Mouse (Mus musculus): ENCODE measurements around the gene Retn. TPM values are rescaled to one million over a fixed set of nuclear protein-coding genes. Genes with fewer than 3 reads are reported as not detected.

Retn gene
- 0.41 and 0.68 TPM in 2 replicates for polyA plus RNA-seq (2014; fragmentation: Nextera tagmentation; extraction: Ambion mirVana)

DNA sequence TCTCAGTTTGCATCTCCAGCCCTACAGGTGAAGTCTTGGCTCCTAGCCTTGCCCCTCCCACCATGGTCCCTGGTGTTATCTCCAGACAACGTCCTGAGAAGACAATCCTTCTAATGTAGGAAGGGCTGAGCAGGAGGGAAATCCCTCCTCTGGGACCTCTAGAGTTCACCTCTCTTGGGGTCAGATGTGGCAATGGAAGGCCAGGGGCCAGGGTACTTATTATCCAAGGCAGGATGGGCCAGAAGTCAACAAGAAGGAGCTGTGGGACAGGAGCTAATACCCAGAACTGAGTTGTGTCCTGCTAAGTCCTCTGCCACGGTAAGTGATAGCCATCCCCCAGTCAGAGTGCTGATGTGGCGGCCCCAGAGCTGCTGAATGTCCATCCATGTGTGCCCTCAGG, at the start of gene Retn:
Retn (plus strand) TSS at position 245 of the 400 bp plus-strand sequence.
- H3K4me3 ChIP-seq (ENCODE audit: low read depth, low read length), result no peak within 1 kb of the TSS

DNA sequence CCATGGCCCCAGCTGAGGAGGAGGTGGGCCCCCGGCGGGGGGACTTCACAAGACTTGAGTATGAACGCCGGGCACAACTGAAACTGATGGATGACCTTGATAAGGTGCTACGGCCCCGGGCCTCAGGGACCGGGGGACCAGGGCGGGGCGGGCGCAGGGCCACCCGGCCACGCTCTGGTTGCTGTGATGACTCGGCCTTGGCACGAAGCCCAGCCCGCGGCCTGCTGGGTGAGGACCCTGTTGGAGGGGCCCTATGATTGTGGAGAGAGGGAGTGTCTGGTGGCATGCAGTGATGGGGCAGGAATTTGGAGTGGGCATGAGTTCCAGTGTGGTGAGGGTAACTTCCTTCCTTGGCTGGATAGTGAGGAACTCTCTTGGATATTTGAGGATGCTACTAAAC, 49.0 kb upstream of the Retn start:
- Histone ChIP-seq H3K4me1 (replicated peaks; ENCODE audit: control insufficient read depth, insufficient read depth, low read length) (no peaks in the 10 kb centered on the region), H3K36me3 (ENCODE audit: control insufficient read depth, insufficient read depth, low read length) (peaks cover 4% of the 10 kb centered on the region; the same call in 1 of the 2 replicates), H3K27me3 (ENCODE audit: control insufficient read depth, insufficient read depth, low read length) (no peaks in the 10 kb centered on the region), H3K9ac (ENCODE audit: low read length) (no peak overlapping the region), H3K27ac (ENCODE audit: low read depth, low read length) (no peak overlapping the region), H3K4me3 (ENCODE audit: low read depth, low read length) (no peak overlapping the region), H3K4me2 (ENCODE audit: low read depth, low read length, severe bottlenecking) (no peak overlapping the region), H3K9me3 (ENCODE audit: control insufficient read depth, low read length) (no peaks in the 10 kb centered on the region)
- DNase-seq (ENCODE audit: low spot score), result no peak
- WGBS, result 93% methylated on average over 16 of the region's 16 CpGs
- no peak for ATAC-seq (replicated peaks; ENCODE audit: low FRiP score)

More for the DNA sequence above, at the start of gene Retn:
- DNase-seq (ENCODE audit: low spot score) (no peak), ATAC-seq (replicated peaks; ENCODE audit: low FRiP score) (no peak)
- Histone ChIP-seq H3K9me3 (ENCODE audit: control insufficient read depth, low read length) (no peaks in the 10 kb centered on the region), H3K4me2 (ENCODE audit: low read depth, low read length, severe bottlenecking) (no peak within 1 kb of the TSS), H3K4me1 (replicated peaks; ENCODE audit: control insufficient read depth, insufficient read depth, low read length) (no peaks in the 10 kb centered on the region; the same call in 1 of the 2 replicates), H3K27me3 (ENCODE audit: control insufficient read depth, insufficient read depth, low read length) (no peaks in the 10 kb centered on the region), H3K9ac (ENCODE audit: low read length) (no peak within 1 kb of the TSS), H3K36me3 (ENCODE audit: control insufficient read depth, insufficient read depth, low read length) (no peaks in the 10 kb centered on the region), H3K27ac (ENCODE audit: low read depth, low read length) (no peak within 1 kb of the TSS)
- WGBS, result 77% methylated on average over 3 of the region's 3 CpGs

DNA sequence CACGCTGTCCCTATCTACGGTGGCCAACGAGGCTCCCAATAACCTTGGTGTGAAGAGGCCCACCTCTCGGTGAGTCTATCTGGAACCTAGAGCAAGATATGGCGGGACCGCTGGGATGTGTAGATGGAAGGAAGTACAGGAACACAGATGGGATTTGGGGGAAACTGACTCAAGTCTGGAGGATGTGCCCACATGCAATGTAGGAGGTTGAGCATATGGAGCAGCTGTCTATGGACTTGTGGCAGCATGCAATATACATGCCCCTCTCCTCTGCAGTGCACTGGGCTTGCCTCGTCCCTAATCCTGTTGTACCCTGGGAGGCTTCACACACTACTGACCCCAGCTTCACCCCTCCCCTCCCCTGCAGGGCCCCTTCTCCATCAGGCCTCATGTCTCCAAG, 47.7 kb upstream of the Retn start:
- Histone ChIP-seq H3K4me2 (ENCODE audit: low read depth, low read length, severe bottlenecking) (no peak overlapping the region), H3K9me3 (ENCODE audit: control insufficient read depth, low read length) (no peaks in the 10 kb centered on the region), H3K9ac (ENCODE audit: low read length) (no peak overlapping the region), H3K4me3 (ENCODE audit: low read depth, low read length) (no peak overlapping the region), H3K36me3 (ENCODE audit: control insufficient read depth, insufficient read depth, low read length) (peaks cover 4% of the 10 kb centered on the region; the same call in 1 of the 2 replicates), H3K4me1 (replicated peaks; ENCODE audit: control insufficient read depth, insufficient read depth, low read length) (no peaks in the 10 kb centered on the region), H3K27ac (ENCODE audit: low read depth, low read length) (no peak overlapping the region), H3K27me3 (ENCODE audit: control insufficient read depth, insufficient read depth, low read length) (no peaks in the 10 kb centered on the region)
- no peak for ATAC-seq (replicated peaks; ENCODE audit: low FRiP score)
- DNase-seq (ENCODE audit: low spot score), result no peak
- 86% methylated on average over 6 of the region's 7 CpGs for WGBS

DNA sequence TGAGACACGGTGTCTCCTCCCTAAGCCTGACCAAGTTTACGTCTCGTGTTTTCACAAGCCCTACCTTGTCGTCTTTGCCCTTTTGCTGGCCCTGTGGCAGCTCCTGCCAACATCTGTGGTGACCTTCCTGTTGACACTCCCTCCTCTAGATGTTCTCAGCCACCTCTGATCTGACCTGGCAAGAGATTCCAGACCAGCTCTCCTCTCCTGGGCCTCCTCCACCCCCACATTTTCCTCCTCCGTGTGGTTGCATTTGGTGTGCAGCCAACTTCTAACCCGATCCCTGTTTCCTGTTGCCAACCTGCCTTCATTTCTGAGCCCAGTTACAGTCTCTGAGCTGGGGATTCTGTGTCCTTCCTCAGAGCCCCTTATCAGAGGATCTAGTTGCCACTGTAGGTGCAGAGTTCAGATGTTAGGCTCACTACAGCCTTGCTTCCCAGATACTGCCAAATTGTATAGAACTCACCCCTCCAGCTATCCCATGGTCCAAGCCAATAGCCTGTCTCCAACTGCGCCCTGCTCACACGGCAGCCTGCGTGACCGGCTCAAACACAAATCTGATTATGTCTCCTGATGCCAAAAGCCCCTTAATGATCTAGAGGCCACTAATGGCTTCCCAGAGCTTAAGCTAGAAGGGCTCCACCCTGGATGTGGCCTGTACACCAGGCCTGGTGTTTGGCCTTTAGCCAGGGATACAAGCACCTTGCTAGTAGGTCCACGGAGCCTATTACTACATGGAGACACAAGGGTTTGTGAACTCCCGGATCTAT, 46.3 kb upstream of the Retn start:
- no peak overlapping the region for H3K4me2 ChIP-seq (ENCODE audit: low read depth, low read length, severe bottlenecking)
- H3K27me3 ChIP-seq (ENCODE audit: control insufficient read depth, insufficient read depth, low read length), result no peaks in the 10 kb centered on the region
- DNase-seq (ENCODE audit: low spot score), result no peak
- H3K4me1 ChIP-seq (replicated peaks; ENCODE audit: control insufficient read depth, insufficient read depth, low read length), result no peaks in the 10 kb centered on the region
- 91% methylated on average over 12 of the region's 12 CpGs for WGBS
- no peak overlapping the region for H3K9ac ChIP-seq (ENCODE audit: low read length)
- ATAC-seq (replicated peaks; ENCODE audit: low FRiP score), result no peak
- no peak overlapping the region for H3K4me3 ChIP-seq (ENCODE audit: low read depth, low read length)
- no peak overlapping the region for H3K27ac ChIP-seq (ENCODE audit: low read depth, low read length)
- peaks cover 4% of the 10 kb centered on the region; the same call in 1 of the 2 replicates for H3K36me3 ChIP-seq (ENCODE audit: control insufficient read depth, insufficient read depth, low read length)
- H3K9me3 ChIP-seq (ENCODE audit: control insufficient read depth, low read length), result no peaks in the 10 kb centered on the region

DNA sequence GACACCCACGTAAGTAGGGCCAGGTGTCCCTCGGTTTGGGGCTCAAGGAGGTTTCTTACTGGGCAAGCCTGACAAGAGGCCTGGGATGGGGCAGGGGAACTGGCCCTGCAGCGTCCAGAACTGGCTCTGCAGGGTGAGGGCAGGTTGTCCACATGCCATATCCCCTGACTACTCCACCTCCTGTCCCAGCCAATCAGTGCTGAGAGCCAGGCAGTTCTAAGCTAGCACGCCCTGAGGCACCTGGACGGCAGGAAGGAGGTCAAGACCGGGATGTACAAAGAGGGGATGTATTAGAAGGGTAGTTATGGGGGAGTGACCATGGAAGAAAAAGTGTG, 45.8 kb upstream of the Retn start:
- 78% methylated on average over 6 of the region's 6 CpGs for WGBS
- ATAC-seq (replicated peaks; ENCODE audit: low FRiP score), result no peak
- no peak overlapping the region for H3K9ac ChIP-seq (ENCODE audit: low read length)

DNA sequence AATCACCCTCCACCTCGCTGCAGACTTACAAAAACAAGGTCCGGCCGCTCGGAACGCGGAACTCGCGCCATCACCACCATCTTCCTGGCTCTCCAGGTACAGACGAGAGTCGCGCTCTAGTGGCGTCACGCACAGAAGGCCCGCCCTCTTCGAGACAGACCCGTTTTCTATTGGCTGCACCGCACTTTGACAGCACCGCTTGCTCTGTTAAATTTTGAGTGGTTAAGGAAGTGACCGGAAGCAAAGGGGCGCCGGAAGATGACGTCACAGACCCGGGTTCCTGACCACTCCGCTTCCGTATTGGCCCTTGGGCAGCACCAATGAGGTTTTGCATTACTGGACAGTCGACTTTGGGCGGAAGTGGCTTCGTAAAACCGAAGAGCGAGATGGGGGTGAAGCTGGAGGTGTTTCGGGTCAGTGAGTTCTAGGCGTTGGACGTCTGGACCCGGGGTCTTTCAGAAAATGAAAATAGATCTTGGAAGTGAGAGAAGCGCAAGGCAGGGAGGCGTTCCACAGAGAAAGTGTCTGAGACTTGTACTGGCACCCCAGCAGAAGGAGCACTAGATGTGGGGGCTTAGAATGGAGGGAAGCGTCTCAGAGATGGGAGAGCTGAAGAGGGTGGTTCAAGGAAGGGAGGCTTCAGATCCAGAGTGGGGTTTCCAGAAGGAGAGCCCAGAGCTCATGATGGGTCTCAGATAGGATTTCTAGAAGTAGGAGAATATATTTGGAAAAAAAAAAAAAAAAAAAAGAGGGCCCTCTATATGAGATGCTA, 34.2 kb upstream of the Retn start, which contains the start of the genes Xab2 and Pet100:
Xab2 (minus strand) TSS at position 118 of the 772 bp plus-strand sequence.
Pet100 (plus strand) TSS at position 350 of the 772 bp plus-strand sequence.
- H3K27me3 ChIP-seq (ENCODE audit: control insufficient read depth, insufficient read depth, low read length), result no peaks in the 10 kb centered on the region
- H3K9me3 ChIP-seq (ENCODE audit: control insufficient read depth, low read length), result no peaks in the 10 kb centered on the region
- H3K4me1 ChIP-seq (replicated peaks; ENCODE audit: control insufficient read depth, insufficient read depth, low read length), result peaks cover 4% of the 10 kb centered on the region; the same call in 1 of the 2 replicates
- peak; percentile 98 for ATAC-seq (replicated peaks; ENCODE audit: low FRiP score)
- under 1% methylated on average over 37 of the region's 37 CpGs for WGBS
- H3K4me3 ChIP-seq (ENCODE audit: low read depth, low read length), result peak within 1 kb of the TSS; percentile 92
- DNase-seq (ENCODE audit: low spot score), result peak; percentile 100
- H3K9ac ChIP-seq (ENCODE audit: low read length), result peak within 1 kb of the TSS; percentile 72
- no peak within 1 kb of the TSS for H3K27ac ChIP-seq (ENCODE audit: low read depth, low read length)
- peak within 1 kb of the TSS; percentile 80 for H3K4me2 ChIP-seq (ENCODE audit: low read depth, low read length, severe bottlenecking)
- peaks cover 2% of the 10 kb centered on the region; the same call in 1 of the 2 replicates for H3K36me3 ChIP-seq (ENCODE audit: control insufficient read depth, insufficient read depth, low read length)

More for the DNA sequence above, 45.8 kb upstream of the Retn start:
- Histone ChIP-seq H3K9me3 (ENCODE audit: control insufficient read depth, low read length) (no peaks in the 10 kb centered on the region), H3K4me1 (replicated peaks; ENCODE audit: control insufficient read depth, insufficient read depth, low read length) (no peaks in the 10 kb centered on the region), H3K4me3 (ENCODE audit: low read depth, low read length) (no peak overlapping the region), H3K36me3 (ENCODE audit: control insufficient read depth, insufficient read depth, low read length) (peaks cover 7% of the 10 kb centered on the region; the same call in 1 of the 2 replicates), H3K27me3 (ENCODE audit: control insufficient read depth, insufficient read depth, low read length) (no peaks in the 10 kb centered on the region), H3K27ac (ENCODE audit: low read depth, low read length) (no peak overlapping the region), H3K4me2 (ENCODE audit: low read depth, low read length, severe bottlenecking) (no peak overlapping the region)
- DNase-seq (ENCODE audit: low spot score), result no peak

DNA sequence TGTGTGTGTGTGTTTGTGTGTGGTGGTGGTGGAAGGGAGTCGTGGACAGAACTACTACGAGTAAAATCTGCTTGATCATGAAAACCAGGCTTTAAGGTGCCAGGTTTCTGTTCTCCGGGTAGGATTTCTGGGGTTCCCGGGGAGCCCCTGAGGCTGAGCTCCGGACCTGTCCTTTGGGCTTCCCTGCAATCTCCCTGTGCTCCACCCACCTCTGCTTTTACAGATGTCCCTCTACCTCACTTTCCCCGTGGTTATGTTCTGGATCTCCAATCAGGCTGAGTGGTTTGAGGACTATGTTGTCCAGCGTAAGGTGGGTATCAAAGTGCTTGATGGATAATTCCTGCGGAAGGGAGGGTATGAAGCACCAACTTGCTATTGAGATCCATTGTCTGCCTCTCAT, 33.5 kb upstream of the Retn start:
- peak overlapping the region; percentile 60 for H3K4me2 ChIP-seq (ENCODE audit: low read depth, low read length, severe bottlenecking)
- DNase-seq (ENCODE audit: low spot score) (no peak), ATAC-seq (replicated peaks; ENCODE audit: low FRiP score) (no peak)
- no peak overlapping the region for H3K27ac ChIP-seq (ENCODE audit: low read depth, low read length)
- 71% methylated on average over 8 of the region's 8 CpGs for WGBS
- peaks cover 4% of the 10 kb centered on the region; the same call in 1 of the 2 replicates for H3K4me1 ChIP-seq (replicated peaks; ENCODE audit: control insufficient read depth, insufficient read depth, low read length)
- H3K36me3 ChIP-seq (ENCODE audit: control insufficient read depth, insufficient read depth, low read length), result peaks cover 2% of the 10 kb centered on the region; the same call in 1 of the 2 replicates
- H3K27me3 ChIP-seq (ENCODE audit: control insufficient read depth, insufficient read depth, low read length), result no peaks in the 10 kb centered on the region
- peak overlapping the region; percentile 61; the same call in 1 of the 2 replicates for H3K9ac ChIP-seq (ENCODE audit: low read length)
- no peaks in the 10 kb centered on the region for H3K9me3 ChIP-seq (ENCODE audit: control insufficient read depth, low read length)
- peak overlapping the region; percentile 92 for H3K4me3 ChIP-seq (ENCODE audit: low read depth, low read length)

DNA sequence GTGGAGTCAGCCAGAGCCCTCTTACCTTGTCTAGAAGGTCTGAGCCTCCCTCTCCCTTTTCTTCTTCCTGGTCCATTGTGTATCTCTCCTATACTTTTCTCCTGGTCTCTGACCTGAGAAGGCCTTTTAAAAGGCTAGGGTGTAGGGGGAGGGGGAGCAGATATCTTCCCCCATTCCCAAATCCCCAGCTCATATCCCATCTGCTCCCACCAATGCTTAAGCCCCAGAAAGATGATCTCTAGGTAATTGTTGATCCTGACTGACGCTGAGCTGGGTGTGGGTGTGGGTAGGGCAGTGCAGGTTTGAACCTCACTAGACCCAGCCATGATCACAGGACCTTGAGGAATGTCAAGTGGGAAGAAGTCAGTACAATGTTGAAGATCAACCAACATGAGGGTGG, 30.1 kb upstream of the Retn start, which contains the start of gene Pcp2:
Pcp2 (minus strand) TSS at position 101 of the 400 bp plus-strand sequence.
- H3K9ac ChIP-seq (ENCODE audit: low read length), result no peak within 1 kb of the TSS
- H3K36me3 ChIP-seq (ENCODE audit: control insufficient read depth, insufficient read depth, low read length), result no peaks in the 10 kb centered on the region
- 62% methylated on average over 1 of the region's 1 CpGs for WGBS
- no peak within 1 kb of the TSS for H3K4me3 ChIP-seq (ENCODE audit: low read depth, low read length)
- no peak within 1 kb of the TSS for H3K27ac ChIP-seq (ENCODE audit: low read depth, low read length)
- no peak within 1 kb of the TSS for H3K4me2 ChIP-seq (ENCODE audit: low read depth, low read length, severe bottlenecking)
- peaks cover 2% of the 10 kb centered on the region; the same call in 1 of the 2 replicates for H3K27me3 ChIP-seq (ENCODE audit: control insufficient read depth, insufficient read depth, low read length)
- H3K9me3 ChIP-seq (ENCODE audit: control insufficient read depth, low read length), result no peaks in the 10 kb centered on the region
- no peak for DNase-seq (ENCODE audit: low spot score)
- peaks cover 2% of the 10 kb centered on the region; the same call in 1 of the 2 replicates for H3K4me1 ChIP-seq (replicated peaks; ENCODE audit: control insufficient read depth, insufficient read depth, low read length)
- no peak for ATAC-seq (replicated peaks; ENCODE audit: low FRiP score)
